Mouse (Mus musculus): Measurements from ENCODE around the gene Tuba1c.

DNA sequence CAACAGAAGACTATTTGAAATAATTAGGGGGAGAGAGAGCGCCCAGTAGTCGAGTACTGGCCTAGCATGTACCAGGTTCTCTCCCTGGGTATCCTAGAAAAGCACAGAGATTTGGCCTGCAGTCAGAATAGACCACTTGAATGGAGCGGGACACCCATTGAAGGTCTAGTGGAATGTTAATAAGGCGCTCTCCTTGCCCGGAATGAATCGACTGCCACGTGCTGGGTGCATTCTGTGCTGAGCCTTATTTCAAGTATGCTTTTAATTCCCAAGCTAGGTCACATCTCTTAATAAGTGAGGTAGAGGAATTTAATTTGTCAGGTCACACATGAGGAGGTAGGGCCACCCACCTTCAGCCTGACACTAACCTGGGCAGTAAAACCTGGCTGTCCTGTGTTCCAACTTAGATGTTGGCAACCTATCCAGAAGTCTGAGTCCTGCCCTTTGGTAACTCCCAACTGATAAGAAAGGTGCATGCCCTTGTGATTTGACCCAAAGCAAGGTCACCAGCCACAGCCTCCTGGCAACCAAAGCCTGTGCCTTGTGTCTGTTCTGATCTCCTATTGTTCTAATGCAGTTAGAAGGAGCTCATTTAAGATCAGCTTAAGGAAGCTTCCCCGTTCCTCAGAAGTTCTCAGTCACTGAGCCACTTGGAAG is 6.7 kb downstream of the Tuba1c start:
- no peak; the same call in 1 of the 2 replicates for TF ChIP-seq CTCF (IDR thresholded peaks at IDR 0.05; ENCODE audit: low read depth, low read length)
- TF ChIP-seq POLR2A (IDR thresholded peaks at IDR 0.05; ENCODE audit: borderline replicate concordance, low read depth, low read length): no peak
